Mouse (Mus musculus) embryonic fibroblast, embryonic 13.5 days (primary cell): ENCODE results near the gene Rbpj.

Source experiments
- CTCF ChIP-seq: IDR thresholded peaks from 2 replicates; pipeline ENCODE4 v1.5.1; 2011; ENCODE audit warnings: mild to moderate bottlenecking, control low read depth, low read length, moderate library complexity, borderline replicate concordance; ENCODE audit not compliant: insufficient read depth
- POLR2A ChIP-seq: IDR thresholded peaks from 2 replicates; pipeline ENCODE4 v1.6.1; 2011; ENCODE audit warnings: low read depth, mild to moderate bottlenecking, control low read depth, low read length, moderate library complexity

DNA sequence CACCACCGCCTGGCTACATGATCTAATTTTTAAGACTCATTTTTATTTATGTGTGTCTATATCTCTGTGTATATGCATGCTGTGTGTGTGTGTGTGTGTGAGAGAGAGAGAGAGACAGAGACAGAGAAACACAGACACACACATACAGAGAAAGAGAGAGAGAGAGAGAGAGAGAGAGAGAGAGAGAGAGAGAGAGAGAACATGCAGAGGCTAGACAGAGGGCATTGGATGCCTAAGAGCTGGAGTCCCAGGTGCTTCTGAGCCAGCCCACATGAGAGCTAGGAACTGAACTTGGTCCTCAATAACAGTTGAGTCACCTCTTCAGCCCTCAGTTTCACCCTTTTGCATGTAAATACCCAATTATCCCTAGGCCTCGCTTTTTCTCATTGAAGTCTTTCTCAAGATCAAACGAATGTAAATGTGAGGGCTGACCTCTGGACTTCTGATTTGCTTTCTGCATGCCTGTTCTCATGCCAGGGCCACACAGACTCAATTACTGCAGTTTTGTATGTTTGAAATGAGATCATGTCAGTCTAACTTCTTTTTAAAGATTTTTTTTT, 109.0 kb downstream of the Rbpj start:
- TF ChIP-seq CTCF (no peak), POLR2A (no peak)
